15 mouse cellular contexts compared by ENCODE assay signal in the genomic region with DNA sequence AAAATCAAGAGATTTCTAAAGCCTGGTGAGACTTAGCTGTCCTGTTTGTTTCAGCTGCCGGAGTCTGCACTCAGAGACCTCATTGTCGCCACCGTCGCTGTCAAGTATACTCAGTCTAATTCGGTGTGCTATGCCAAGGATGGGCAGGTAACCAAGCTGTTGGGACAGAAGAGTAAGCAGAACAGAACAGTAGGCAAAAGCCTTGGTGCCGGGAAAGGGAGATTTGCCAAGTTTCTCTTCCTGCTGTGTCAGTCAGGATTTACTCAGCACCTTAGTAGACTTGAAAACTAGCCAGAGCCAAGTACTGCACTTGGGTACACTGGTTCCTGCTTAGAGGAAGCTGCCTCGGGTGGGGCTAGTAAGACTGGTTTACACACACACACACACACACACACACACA. TPM values are rescaled to one million over a fixed set of nuclear protein-coding genes. Genes with fewer than 3 reads are reported as not detected.
DNase-seq lines count a peak whose midpoint lies in the region; ATAC-seq and TF ChIP-seq lines count a peak whose summit lies in the region.
"Had no signal": no experiment of that assay in that cellular context is flagged by ENCODE, and none has a peak within 500 bp of the region (broad histone marks: within the 10 kb centered on the region; RNA-seq: fewer than 3 reads in every experiment).

No protein-coding gene starts in this region.

- TF ChIP-seq EP300 in liver, postnatal 0 days (IDR thresholded peaks at IDR 0.05; ENCODE audit: low read depth) = no peak

- H3K9me3 ChIP-seq in embryonic facial prominence, embryonic 14.5 days (ENCODE audit: control insufficient read depth, low read length) = no peaks in the 10 kb centered on the region
- H3K9me3 ChIP-seq in embryonic facial prominence, embryonic 10.5 days = no peaks in the 10 kb centered on the region
- H3K9me3 ChIP-seq in liver, postnatal 0 days (ENCODE audit: low read length) = no peaks in the 10 kb centered on the region
- H3K9me3 ChIP-seq: heart, embryonic 13.5 days; kidney, embryonic 15.5 days; liver, embryonic 12.5 days; megakaryocyte, embryonic 14.5 days had no signal

- no peaks in the 10 kb centered on the region for H3K79me2 ChIP-seq in liver, adult 2 months (ENCODE audit: control insufficient read depth, insufficient read depth, low read length)

- no peak overlapping the region for H3K9ac ChIP-seq in embryonic facial prominence, embryonic 14.5 days (ENCODE audit: low read depth, low read length)
- H3K9ac ChIP-seq in liver, adult 2 months (ENCODE audit: low read depth, low read length) = no peak overlapping the region
- no peak overlapping the region for H3K9ac ChIP-seq in liver, postnatal 0 days (replicated peaks)
- H3K9ac ChIP-seq: heart, embryonic 13.5 days; hindbrain, embryonic 14.5 days; kidney, embryonic 15.5 days; liver, embryonic 12.5 days had no signal

- no peak for TF ChIP-seq POLR2A in liver, adult 2 months (IDR thresholded peaks at IDR 0.05; ENCODE audit: extremely low read depth, insufficient read depth, low read length)

- H3K36me3 ChIP-seq in embryonic facial prominence, embryonic 14.5 days (ENCODE audit: control insufficient read depth, insufficient read depth, low read length) = peaks cover 96% of the 10 kb centered on the region
- peaks cover 96% of the 10 kb centered on the region for H3K36me3 ChIP-seq in embryonic facial prominence, embryonic 10.5 days (replicated peaks)
- H3K36me3 ChIP-seq in liver, adult 2 months (ENCODE audit: control insufficient read depth, insufficient read depth, low read length) = peaks cover 30% of the 10 kb centered on the region; the same call in 1 of the 2 replicates
- peaks cover 50% of the 10 kb centered on the region for H3K36me3 ChIP-seq in liver, postnatal 0 days (replicated peaks; ENCODE audit: insufficient read depth, low read length)

- no peak overlapping the region for H3K4me2 ChIP-seq in embryonic facial prominence, embryonic 14.5 days (ENCODE audit: low read depth, low read length)
- H3K4me2 ChIP-seq in liver, postnatal 0 days (ENCODE audit: low read depth, low read length) = no peak overlapping the region
- H3K4me2 ChIP-seq: heart, embryonic 13.5 days; hindbrain, embryonic 14.5 days; kidney, embryonic 15.5 days; liver, embryonic 12.5 days had no signal

- H3K4me1 ChIP-seq in embryonic facial prominence, embryonic 14.5 days (ENCODE audit: control insufficient read depth, insufficient read depth, low read length) = no peaks in the 10 kb centered on the region
- no peaks in the 10 kb centered on the region for H3K4me1 ChIP-seq in embryonic facial prominence, embryonic 10.5 days
- H3K4me1 ChIP-seq in liver, adult 2 months (ENCODE audit: control insufficient read depth, insufficient read depth, low read length) = 0 out of 2 replicates have a peak, but pooled peaks cover 2% of the 10 kb centered on the region
- no peaks in the 10 kb centered on the region for H3K4me1 ChIP-seq in liver, postnatal 0 days (ENCODE audit: insufficient read depth)
- H3K4me1 ChIP-seq: heart, embryonic 13.5 days; kidney, embryonic 15.5 days; liver, embryonic 12.5 days had no signal

- ATAC-seq in embryonic facial prominence, embryonic 14.5 days (ENCODE audit: low read depth) = peak; percentile 41; the same call in 1 of the 2 replicates
- ATAC-seq in liver, postnatal 0 days = no peak
- ATAC-seq: liver, embryonic 12.5 days had no signal

- 90% methylated on average over 7 of the region's 7 CpGs for WGBS in embryonic facial prominence, embryonic 14.5 days
- WGBS in embryonic facial prominence, embryonic 10.5 days = 96% methylated on average over 7 of the region's 7 CpGs
- WGBS in liver, adult 2 months = 21% methylated on average over 7 of the region's 7 CpGs
- 84% methylated on average over 7 of the region's 7 CpGs for WGBS in liver, postnatal 0 days (ENCODE audit: insufficient replicate concordance)

- no peak overlapping the region for H3K4me3 ChIP-seq in embryonic facial prominence, embryonic 14.5 days (ENCODE audit: low read depth, low read length)
- no peak overlapping the region for H3K4me3 ChIP-seq in embryonic facial prominence, embryonic 10.5 days
- H3K4me3 ChIP-seq in liver, adult 2 months (ENCODE audit: insufficient read depth, low read depth, low read length) = no peak overlapping the region
- H3K4me3 ChIP-seq in liver, postnatal 0 days (ENCODE audit: low read depth, low read length) = no peak overlapping the region
- H3K4me3 ChIP-seq: heart, embryonic 13.5 days; kidney, embryonic 15.5 days; liver, embryonic 12.5 days; megakaryocyte, embryonic 14.5 days had no signal

- DNase-seq in embryonic facial prominence, embryonic 14.5 days (ENCODE audit: low spot score) = peak; percentile 45
- no peak for DNase-seq in embryonic facial prominence, embryonic 10.5 days (ENCODE audit: low spot score)
- DNase-seq in liver, adult 2 months (ENCODE audit: extremely low read depth, low read depth, low spot score) = peak; percentile 97
- no peak for DNase-seq in liver, postnatal 0 days
- peak; percentile 49 to 69 for DNase-seq in cerebellum, postnatal 25 days
- DNase-seq in spleen, postnatal 10 days (ENCODE audit: low spot score in 2 of 2) = no peak
- DNase-seq in right cerebral cortex, adult 18-20 months = no peak
- DNase-seq in natural killer cell, adult 2 months (ENCODE audit: low spot score in 2 of 2) = no peak
- DNase-seq: B cell, adult 2 months; thymus, adult 2 months had no signal

- no peak overlapping the region for H3K27ac ChIP-seq in embryonic facial prominence, embryonic 14.5 days (replicated peaks; ENCODE audit: low read depth, low read length)
- H3K27ac ChIP-seq in embryonic facial prominence, embryonic 10.5 days (replicated peaks) = no peak overlapping the region
- no peak overlapping the region for H3K27ac ChIP-seq in liver, adult 2 months (replicated peaks; ENCODE audit: insufficient read depth, low read depth, low read length)
- H3K27ac ChIP-seq in liver, postnatal 0 days (ENCODE audit: low read depth) = no peak overlapping the region
- H3K27ac ChIP-seq: heart, embryonic 13.5 days; hindbrain, embryonic 14.5 days; kidney, embryonic 15.5 days; liver, embryonic 12.5 days had no signal

- H3K27me3 ChIP-seq in embryonic facial prominence, embryonic 14.5 days (replicated peaks; ENCODE audit: control insufficient read depth, insufficient read depth, low read length) = no peaks in the 10 kb centered on the region
- H3K27me3 ChIP-seq in embryonic facial prominence, embryonic 10.5 days (replicated peaks; ENCODE audit: low read depth, poor library complexity, severe bottlenecking) = no peaks in the 10 kb centered on the region
- H3K27me3 ChIP-seq in liver, adult 2 months (ENCODE audit: control insufficient read depth, insufficient read depth, low read length) = no peaks in the 10 kb centered on the region
- H3K27me3 ChIP-seq in liver, postnatal 0 days (ENCODE audit: insufficient read depth, low read length) = no peaks in the 10 kb centered on the region
- H3K27me3 ChIP-seq: heart, embryonic 13.5 days; kidney, embryonic 15.5 days; liver, embryonic 12.5 days; megakaryocyte, embryonic 14.5 days had no signal

- TF ChIP-seq CTCF in liver, adult 2 months (IDR thresholded peaks at IDR 0.05; ENCODE audit: low read depth, low read length) = no peak
- no peak for TF ChIP-seq CTCF in liver, postnatal 0 days (IDR thresholded peaks at IDR 0.05; ENCODE audit: low read depth)

RNA-seq across cellular contexts. Expression of gene Atic, which starts 19.0 kb away (rescaled TPM):
- polyA plus RNA-seq in embryonic facial prominence, embryonic 14.5 days (2014; fragmentation: Nextera tagmentation; extraction: Ambion mirVana) = 53.8 and 62.9 TPM in 2 replicates
- polyA plus RNA-seq in embryonic facial prominence, embryonic 10.5 days (2016; fragmentation: Nextera tagmentation; extraction: Ambion mirVana) = 77.2 and 78.4 TPM in 2 replicates
- 14.7 and 17.5 TPM in 2 replicates for total RNA-seq in liver, adult 2 months (2014; rRNA removed)
- 14.0 and 14.3 TPM in 2 replicates for polyA plus RNA-seq in liver, adult 2 months (2012; rRNA removed)
- polyA plus RNA-seq in liver, postnatal 0 days (2015; fragmentation: Nextera tagmentation; extraction: Ambion mirVana) = 19.1 and 22.2 TPM in 2 replicates

Comparison
In these comparisons a context has a peak if more than half of its experiments do, and no peak if none do; other contexts are left out.
1. DNase-seq: peak in embryonic facial prominence, embryonic 14.5 days (single experiment), liver, adult 2 months (single experiment) and cerebellum, postnatal 25 days (2 of 2); none in embryonic facial prominence, embryonic 10.5 days (single experiment), liver, postnatal 0 days (single experiment), spleen, postnatal 10 days (0 of 2), right cerebral cortex, adult 18-20 months (single experiment) and natural killer cell, adult 2 months (0 of 2).